ENCODE assay signal across 23 mouse cellular contexts in the genomic region with DNA sequence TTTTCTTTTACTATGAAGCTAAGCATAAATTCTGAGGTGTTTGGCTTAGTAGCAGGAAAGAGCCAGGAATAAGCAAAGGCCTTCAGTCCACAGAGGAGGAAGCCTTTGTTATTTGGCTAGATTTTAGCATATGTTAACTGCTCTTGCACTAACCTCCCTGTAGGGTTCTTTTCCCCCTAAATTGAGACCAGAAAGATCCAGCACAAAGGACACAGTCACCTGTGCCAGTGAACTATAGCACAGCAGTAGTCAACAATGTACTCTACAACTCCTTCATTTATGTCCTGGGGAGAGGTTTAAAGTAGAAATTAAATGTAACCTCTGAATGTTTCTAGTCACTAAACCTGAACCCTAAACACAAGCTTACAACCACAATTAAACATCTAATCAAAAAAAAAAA.
"Had no signal": no experiment of that assay in that cellular context is flagged by ENCODE, and none has a peak within 500 bp of the region (broad histone marks: within the 10 kb centered on the region; RNA-seq: fewer than 3 reads in every experiment).

No protein-coding gene starts in this region.

- H3K4me2 ChIP-seq: limb, embryonic 13.5 days; liver, embryonic 12.5 days; liver, embryonic 15.5 days; lung, embryonic 15.5 days; midbrain, embryonic 13.5 days; neural tube, embryonic 13.5 days; stomach, embryonic 15.5 days had no signal

- H3K27me3 ChIP-seq: limb, embryonic 13.5 days; liver, embryonic 12.5 days; liver, embryonic 15.5 days; lung, embryonic 15.5 days; megakaryocyte, embryonic 14.5 days; midbrain, embryonic 13.5 days; neural tube, embryonic 13.5 days; stomach, embryonic 15.5 days had no signal

- ATAC-seq: liver, embryonic 12.5 days; midbrain, embryonic 16.5 days had no signal

- H3K4me3 ChIP-seq: limb, embryonic 10.5 days; limb, embryonic 13.5 days; liver, embryonic 12.5 days; liver, embryonic 15.5 days; lung, embryonic 15.5 days; megakaryocyte, embryonic 14.5 days; midbrain, embryonic 10.5 days; midbrain, embryonic 13.5 days; myocyte; neural tube, embryonic 13.5 days; stomach, embryonic 15.5 days had no signal

- DNase-seq: kidney, adult 9 months; kidney, postnatal 14 days; kidney, postnatal 4 days; liver; lung, adult 18-20 months; lung, postnatal 10 days; lung, postnatal 36 days; right cerebral cortex, adult 18-20 months; right cerebral cortex, postnatal 14 days; right cerebral cortex, postnatal 4 days; thymus, postnatal 25 days had no signal

- H3K4me1 ChIP-seq: limb, embryonic 10.5 days; limb, embryonic 13.5 days; liver, embryonic 12.5 days; liver, embryonic 15.5 days; lung, embryonic 15.5 days; megakaryocyte, embryonic 14.5 days; midbrain, embryonic 13.5 days; stomach, embryonic 15.5 days had no signal

- H3K27ac ChIP-seq: limb, embryonic 10.5 days; limb, embryonic 13.5 days; liver, embryonic 12.5 days; liver, embryonic 15.5 days; lung, embryonic 15.5 days; midbrain, embryonic 10.5 days; midbrain, embryonic 13.5 days; neural tube, embryonic 13.5 days; stomach, embryonic 15.5 days had no signal

- H3K9ac ChIP-seq: limb, embryonic 13.5 days; liver, embryonic 12.5 days; liver, embryonic 15.5 days; lung, embryonic 15.5 days; midbrain, embryonic 13.5 days; neural tube, embryonic 13.5 days; stomach, embryonic 15.5 days had no signal

- H3K9me3 ChIP-seq: limb, embryonic 10.5 days; liver, embryonic 15.5 days; lung, embryonic 15.5 days; midbrain, embryonic 13.5 days; stomach, embryonic 15.5 days had no signal

- H3K36me3 ChIP-seq: limb, embryonic 10.5 days; limb, embryonic 13.5 days; liver, embryonic 12.5 days; liver, embryonic 15.5 days; lung, embryonic 15.5 days; midbrain, embryonic 10.5 days; midbrain, embryonic 13.5 days; neural tube, embryonic 13.5 days; stomach, embryonic 15.5 days had no signal
